Mouse (Mus musculus) A20 (cell line): ENCODE measurements around the gene Gm45213.

Experiments used
- DNase-seq: peaks from one replicate; pipeline ENCODE4 v3.0.0-alpha.2; 2011; ENCODE audit warnings: low read depth, low spot score

Gm45213 gene

GRCm38 (mm10) chr7:66043552-66044459, at the start of gene Gm45213:
Gene Gm45213, plus strand, starts transcription at chr7:66043602.
- DNase-seq: no peak

GRCm38 (mm10) chr7:66001035-66001754, 42.2 kb upstream of the Gm45213 start:
- DNase-seq: no peak

- DNase-seq: no peak
Measured at GRCm38 (mm10) chr7:66001797-66002196, 41.6 kb upstream of the Gm45213 start.

GRCm38 (mm10) chr7:66003447-66003846, 40.0 kb upstream of the Gm45213 start:
- DNase-seq: no peak

- no peak for DNase-seq
Measured at GRCm38 (mm10) chr7:66003865-66004638, 39.4 kb upstream of the Gm45213 start.

GRCm38 (mm10) chr7:66005066-66005465, 38.3 kb upstream of the Gm45213 start:
- DNase-seq: no peak

- no peak for DNase-seq
Measured at GRCm38 (mm10) chr7:66008161-66008891, 35.1 kb upstream of the Gm45213 start.

- no peak for DNase-seq
Measured at GRCm38 (mm10) chr7:66008892-66009273, 34.5 kb upstream of the Gm45213 start.

GRCm38 (mm10) chr7:66010518-66010917, 32.9 kb upstream of the Gm45213 start:
- DNase-seq: no peak

GRCm38 (mm10) chr7:66027747-66028146, 15.7 kb upstream of the Gm45213 start:
- DNase-seq: peak; percentile 19

- DNase-seq: no peak
Measured at GRCm38 (mm10) chr7:66028766-66029512, 14.5 kb upstream of the Gm45213 start.

- no peak for DNase-seq
Measured at GRCm38 (mm10) chr7:66036809-66037208, 6.6 kb upstream of the Gm45213 start.

GRCm38 (mm10) chr7:66038261-66038660, 5.1 kb upstream of the Gm45213 start:
- DNase-seq: no peak

GRCm38 (mm10) chr7:66038730-66039129, 4.7 kb upstream of the Gm45213 start:
- DNase-seq: no peak

GRCm38 (mm10) chr7:66040026-66040814, 3.2 kb upstream of the Gm45213 start:
- no peak for DNase-seq

GRCm38 (mm10) chr7:66044617-66045016, 1.2 kb downstream of the Gm45213 start:
- no peak for DNase-seq

- DNase-seq: no peak
Measured at GRCm38 (mm10) chr7:66046921-66047918, 3.8 kb downstream of the Gm45213 start.

GRCm38 (mm10) chr7:66047975-66048374, 4.6 kb downstream of the Gm45213 start:
- DNase-seq: no peak
